In genomic region chr4:104555408-104555807, GRCm38 (mm10) we compare ENCODE assay signal across 11 mouse cellular contexts.
DNase-seq lines count a peak whose midpoint lies in the region; ATAC-seq and TF ChIP-seq lines count a peak whose summit lies in the region.
"Had no signal": no experiment of that assay in that cellular context is flagged by ENCODE, and none has a peak within 500 bp of the region (broad histone marks: within the 10 kb centered on the region; RNA-seq: fewer than 3 reads in every experiment).

No protein-coding gene starts in this region.

- no peak overlapping the region for H3K4me2 ChIP-seq in lung, embryonic 16.5 days (ENCODE audit: low read depth, low read length)
- H3K4me2 ChIP-seq in lung, postnatal 0 days (replicated peaks; ENCODE audit: low read depth, low read length): no peak overlapping the region
- no peak overlapping the region for H3K4me2 ChIP-seq in embryonic facial prominence, embryonic 12.5 days (replicated peaks)
- H3K4me2 ChIP-seq in kidney, embryonic 16.5 days (replicated peaks; ENCODE audit: low read depth, low read length): no peak overlapping the region
- H3K4me2 ChIP-seq in midbrain, postnatal 0 days (ENCODE audit: low read depth, low read length, poor library complexity, severe bottlenecking): no peak overlapping the region

- WGBS in lung, embryonic 16.5 days: 26% methylated on average over 2 of the region's 2 CpGs
- 23% methylated on average over 2 of the region's 2 CpGs for WGBS in lung, postnatal 0 days
- 32% methylated on average over 2 of the region's 2 CpGs for WGBS in embryonic facial prominence, embryonic 12.5 days
- WGBS in kidney, embryonic 16.5 days: 14% methylated on average over 2 of the region's 2 CpGs
- WGBS in midbrain, postnatal 0 days: 49% methylated on average over 2 of the region's 2 CpGs

- TF ChIP-seq CTCF in lung, postnatal 0 days (IDR thresholded peaks at IDR 0.05): no peak
- no peak for TF ChIP-seq CTCF in midbrain, postnatal 0 days (IDR thresholded peaks at IDR 0.05)

- 0 out of 2 replicates have a peak, but pooled peaks have one; percentile 23 for ATAC-seq in lung, embryonic 16.5 days (ENCODE audit: low read depth)
- no peak for ATAC-seq in lung, postnatal 0 days
- ATAC-seq in embryonic facial prominence, embryonic 12.5 days (ENCODE audit: insufficient number of reproducible peaks, insufficient read depth, low FRiP score, low TSS enrichment): 0 out of 2 replicates have a peak, but pooled peaks have one; percentile 35
- ATAC-seq in kidney, embryonic 16.5 days (ENCODE audit: low FRiP score, low TSS enrichment): peak; percentile 94
- ATAC-seq in midbrain, postnatal 0 days (ENCODE audit: low FRiP score): no peak

- no peaks in the 10 kb centered on the region for H3K36me3 ChIP-seq in lung, embryonic 16.5 days (ENCODE audit: control insufficient read depth, insufficient read depth, low read length)
- H3K36me3 ChIP-seq in lung, postnatal 0 days (ENCODE audit: insufficient read depth, low read length): no peaks in the 10 kb centered on the region
- no peaks in the 10 kb centered on the region for H3K36me3 ChIP-seq in embryonic facial prominence, embryonic 12.5 days
- H3K36me3 ChIP-seq in kidney, embryonic 16.5 days (ENCODE audit: insufficient read depth, low read length): no peaks in the 10 kb centered on the region
- H3K36me3 ChIP-seq in midbrain, postnatal 0 days (ENCODE audit: insufficient read depth, low read length): no peaks in the 10 kb centered on the region

- H3K27me3 ChIP-seq in lung, embryonic 16.5 days (ENCODE audit: control insufficient read depth, insufficient read depth, low read depth, low read length): no peaks in the 10 kb centered on the region
- no peaks in the 10 kb centered on the region for H3K27me3 ChIP-seq in lung, postnatal 0 days (replicated peaks; ENCODE audit: insufficient read depth, low read length)
- 0 out of 2 replicates have a peak, but pooled peaks cover 3% of the 10 kb centered on the region for H3K27me3 ChIP-seq in embryonic facial prominence, embryonic 12.5 days
- H3K27me3 ChIP-seq in kidney, embryonic 16.5 days (ENCODE audit: insufficient read depth, low read length): no peaks in the 10 kb centered on the region
- no peaks in the 10 kb centered on the region for H3K27me3 ChIP-seq in midbrain, postnatal 0 days (ENCODE audit: insufficient read depth, low read length)

- H3K27ac ChIP-seq in lung, embryonic 16.5 days (ENCODE audit: low read length): no peak overlapping the region
- H3K27ac ChIP-seq in lung, postnatal 0 days (ENCODE audit: low read length): no peak overlapping the region
- no peak overlapping the region for H3K27ac ChIP-seq in embryonic facial prominence, embryonic 12.5 days
- no peak overlapping the region for H3K27ac ChIP-seq in kidney, embryonic 16.5 days (ENCODE audit: low read length)
- H3K27ac ChIP-seq in midbrain, postnatal 0 days (ENCODE audit: low read depth, low read length): no peak overlapping the region

- no peak overlapping the region for H3K4me3 ChIP-seq in lung, embryonic 16.5 days (ENCODE audit: low read length)
- no peak overlapping the region for H3K4me3 ChIP-seq in lung, postnatal 0 days (ENCODE audit: low read depth, low read length)
- H3K4me3 ChIP-seq in embryonic facial prominence, embryonic 12.5 days: no peak overlapping the region
- H3K4me3 ChIP-seq in kidney, embryonic 16.5 days (ENCODE audit: low read length): no peak overlapping the region
- no peak overlapping the region for H3K4me3 ChIP-seq in midbrain, postnatal 0 days (ENCODE audit: low read depth, low read length)

- H3K9me3 ChIP-seq in lung, embryonic 16.5 days (ENCODE audit: control insufficient read depth, low read length): no peaks in the 10 kb centered on the region
- H3K9me3 ChIP-seq in lung, postnatal 0 days (ENCODE audit: low read length): no peaks in the 10 kb centered on the region
- H3K9me3 ChIP-seq in embryonic facial prominence, embryonic 12.5 days: no peaks in the 10 kb centered on the region
- H3K9me3 ChIP-seq in kidney, embryonic 16.5 days (ENCODE audit: low read length): no peaks in the 10 kb centered on the region
- no peaks in the 10 kb centered on the region for H3K9me3 ChIP-seq in midbrain, postnatal 0 days (ENCODE audit: low read length)

- no peak for TF ChIP-seq EP300 in lung, postnatal 0 days (IDR thresholded peaks at IDR 0.05)

- no peak overlapping the region for H3K9ac ChIP-seq in lung, embryonic 16.5 days (ENCODE audit: low read length)
- no peak overlapping the region for H3K9ac ChIP-seq in lung, postnatal 0 days (replicated peaks; ENCODE audit: low read depth)
- H3K9ac ChIP-seq in embryonic facial prominence, embryonic 12.5 days: no peak overlapping the region
- no peak overlapping the region for H3K9ac ChIP-seq in kidney, embryonic 16.5 days (replicated peaks; ENCODE audit: low read length)
- no peak overlapping the region for H3K9ac ChIP-seq in midbrain, postnatal 0 days (replicated peaks; ENCODE audit: low read length, poor library complexity, severe bottlenecking)

- DNase-seq in lung, postnatal 0 days (ENCODE audit: low spot score): no peak
- peak; percentile 21 for DNase-seq in midbrain, postnatal 0 days (ENCODE audit: low spot score)
- DNase-seq in spleen, adult 18-20 months: no peak
- DNase-seq in cerebellum, postnatal 25 days: no peak
- DNase-seq: adrenal gland, postnatal 25 days; cerebellum, adult 11 months; heart, postnatal 36 days; right cerebral cortex, postnatal 4 days had no signal

- peaks cover 2% of the 10 kb centered on the region; the same call in 1 of the 2 replicates for H3K4me1 ChIP-seq in lung, embryonic 16.5 days (replicated peaks; ENCODE audit: control insufficient read depth, insufficient read depth, low read length)
- no peaks in the 10 kb centered on the region for H3K4me1 ChIP-seq in lung, postnatal 0 days (ENCODE audit: insufficient read depth, low read depth, low read length)
- peaks cover 8% of the 10 kb centered on the region; the same call in 1 of the 2 replicates for H3K4me1 ChIP-seq in embryonic facial prominence, embryonic 12.5 days
- peaks cover 14% of the 10 kb centered on the region; the same call in 1 of the 2 replicates for H3K4me1 ChIP-seq in kidney, embryonic 16.5 days (ENCODE audit: insufficient read depth, low read length)
- peaks cover 3% of the 10 kb centered on the region; the same call in 1 of the 2 replicates for H3K4me1 ChIP-seq in midbrain, postnatal 0 days (ENCODE audit: insufficient read depth, low read length)

Comparison
In these comparisons a context has a peak if more than half of its experiments do, and no peak if none do; other contexts are left out.
1. ATAC-seq: peak in lung, embryonic 16.5 days (single experiment), embryonic facial prominence, embryonic 12.5 days (single experiment) and kidney, embryonic 16.5 days (single experiment); none in lung, postnatal 0 days (single experiment) and midbrain, postnatal 0 days (single experiment).